Mouse (Mus musculus) lung, adult 2 months (tissue): ENCODE data around the gene Ezh1. TPM values are rescaled to one million over a fixed set of nuclear protein-coding genes. Genes with fewer than 3 reads are reported as not detected.

ENCODE experiments used
- DNase-seq: peaks from one replicate; pipeline ENCODE4 v3.0.0; 2022
- H3K4me1 ChIP-seq: fragments of 200-500 bp; 2 replicates; pipeline ENCODE4 v1.6.1; 2011; ENCODE audit warnings: low read length; ENCODE audit not compliant: control insufficient read depth, insufficient read depth
- H3K4me3 ChIP-seq: fragments of 200-500 bp; replicated peaks from 2 replicates; pipeline ENCODE3; 2011; ENCODE audit warnings: low read depth, mild to moderate bottlenecking, control low read depth, low read length; ENCODE audit errors: extremely low read depth
- CTCF ChIP-seq: fragments of 200-500 bp; IDR thresholded peaks from 2 replicates; pipeline ENCODE4 v1.5.1; 2011; ENCODE audit warnings: mild to moderate bottlenecking, low read length, control low read depth; ENCODE audit not compliant: insufficient read depth
- POLR2A ChIP-seq: fragments of 200-500 bp; IDR thresholded peaks from 2 replicates; pipeline ENCODE4 v1.6.1; 2011; ENCODE audit warnings: low read depth, mild to moderate bottlenecking, control low read depth, low read length, borderline replicate concordance; ENCODE audit errors: extremely low read depth
- WGBS: fragments of 180-500 bp; shearing (Covaris S2); methylation state at CpG from one replicate; pipeline ENCODE4 v1.1.7; 2018; 5-methylcytosine and 5-hydroxymethylcytosine counted together
- polyA plus RNA-seq: library from polyadenylated mRNA; depleted of rRNA; stranded (reverse); fragments of >200 nt; gene quantifications from 2 replicates; pipeline ENCODE4 v1.2.3, GENCODE M21; 2012

Ezh1 gene
- polyA plus RNA-seq, 1 experiment = 50.1 TPM

- TF ChIP-seq POLR2A (peak; percentile 75; the same call in 1 of the 2 replicates), CTCF (no peak)
- Histone ChIP-seq H3K4me3 (peak within 1 kb of the TSS; percentile 97), H3K4me1 (peaks cover 20% of the 10 kb centered on the region)
- DNase-seq = peak; percentile 86
- under 1% methylated on average over 50 of the region's 50 CpGs for WGBS
These were observed 55.3 kb downstream of the Ezh1 start, which contains the start of gene Plekhh3 for GRCm38 (mm10) chr11:101170811-101171610. Gene Plekhh3 (minus strand): TSS chr11:101171351.

GRCm38 (mm10) chr11:101170354-101170810 is 55.9 kb downstream of the Ezh1 start, which contains the start of gene Cntnap1:
Gene Cntnap1 (plus strand): TSS chr11:101170523.
- Histone ChIP-seq H3K4me3 (peak within 1 kb of the TSS; percentile 97), H3K4me1 (peaks cover 20% of the 10 kb centered on the region)
- peak; percentile 71 for DNase-seq
- WGBS = 2% methylated on average over 35 of the region's 35 CpGs
- TF ChIP-seq CTCF (no peak), POLR2A (peak; percentile 43; the same call in 1 of the 2 replicates)

GRCm38 (mm10) chr11:101169301-101170107 is 56.8 kb downstream of the Ezh1 start:
- TF ChIP-seq CTCF = no peak
- TF ChIP-seq POLR2A = no peak
- WGBS = 16% methylated on average over 17 of the region's 17 CpGs
- DNase-seq = no peak
- peaks cover 20% of the 10 kb centered on the region for H3K4me1 ChIP-seq
- H3K4me3 ChIP-seq = peak overlapping the region; percentile 97

- 43% methylated on average over 18 of the region's 18 CpGs for WGBS
- peaks cover 15% of the 10 kb centered on the region for H3K4me1 ChIP-seq
- no peak for TF ChIP-seq CTCF
- no peak for TF ChIP-seq POLR2A
- H3K4me3 ChIP-seq = peak overlapping the region; percentile 6
- DNase-seq = no peak
These were observed 57.8 kb downstream of the Ezh1 start for GRCm38 (mm10) chr11:101168301-101168980.

- no peak for TF ChIP-seq POLR2A
- no peak for TF ChIP-seq CTCF
- no peak overlapping the region for H3K4me3 ChIP-seq
- DNase-seq = no peak
- 73% methylated on average over 8 of the region's 8 CpGs for WGBS
- H3K4me1 ChIP-seq = peaks cover 14% of the 10 kb centered on the region
These were observed 58.3 kb downstream of the Ezh1 start for GRCm38 (mm10) chr11:101167963-101168300.

- 84% methylated on average over 19 of the region's 19 CpGs for WGBS
- H3K4me3 ChIP-seq = no peak overlapping the region
- H3K4me1 ChIP-seq = peaks cover 13% of the 10 kb centered on the region; the same call in 1 of the 2 replicates
- DNase-seq = no peak
- TF ChIP-seq CTCF = no peak
- no peak for TF ChIP-seq POLR2A
These were observed 58.9 kb downstream of the Ezh1 start for GRCm38 (mm10) chr11:101167211-101167962.

GRCm38 (mm10) chr11:101166357-101166756 is 59.9 kb downstream of the Ezh1 start:
- 86% methylated on average over 14 of the region's 14 CpGs for WGBS
- TF ChIP-seq POLR2A = no peak
- no peak for TF ChIP-seq CTCF
- no peak overlapping the region for H3K4me3 ChIP-seq
- DNase-seq = no peak
- peaks cover 8% of the 10 kb centered on the region; the same call in 1 of the 2 replicates for H3K4me1 ChIP-seq

GRCm38 (mm10) chr11:101164677-101165580 is 61.3 kb downstream of the Ezh1 start:
- 61% methylated on average over 35 of the region's 35 CpGs for WGBS
- no peak for TF ChIP-seq CTCF
- no peak for TF ChIP-seq POLR2A
- Histone ChIP-seq H3K4me3 (no peak overlapping the region), H3K4me1 (peaks cover 8% of the 10 kb centered on the region; the same call in 1 of the 2 replicates)
- no peak for DNase-seq

- 60% methylated on average over 21 of the region's 21 CpGs for WGBS
- DNase-seq = no peak
These were observed 62.0 kb downstream of the Ezh1 start for GRCm38 (mm10) chr11:101164351-101164665.

More at GRCm38 (mm10) chr11:101164351-101164665, 62.0 kb downstream of the Ezh1 start:
- Histone ChIP-seq H3K4me3 (no peak overlapping the region), H3K4me1 (peaks cover 8% of the 10 kb centered on the region; the same call in 1 of the 2 replicates)
- TF ChIP-seq POLR2A (no peak), CTCF (no peak)
